Mouse (Mus musculus) gastrocnemius, adult 8-10 months (tissue): ENCODE data around the gene Cep83. TPM values are rescaled to one million over a fixed set of nuclear protein-coding genes. Genes with fewer than 3 reads are reported as not detected.

Experiments used
- DNase-seq, 2 experiments: peaks; one replicate each; pipeline ENCODE4 v3.0.0; 2022; ENCODE audit warnings: low spot score in 2 of 2
- total RNA-seq, 4 experiments: library from RNA; stranded (reverse); gene quantifications; 2 replicates each; pipeline ENCODE4 v1.2.4; 2022

The Cep83 gene
- total RNA-seq, 4 experiments from 2014 or later = 18.8 to 22.1 (median 20.4) TPM

DNA sequence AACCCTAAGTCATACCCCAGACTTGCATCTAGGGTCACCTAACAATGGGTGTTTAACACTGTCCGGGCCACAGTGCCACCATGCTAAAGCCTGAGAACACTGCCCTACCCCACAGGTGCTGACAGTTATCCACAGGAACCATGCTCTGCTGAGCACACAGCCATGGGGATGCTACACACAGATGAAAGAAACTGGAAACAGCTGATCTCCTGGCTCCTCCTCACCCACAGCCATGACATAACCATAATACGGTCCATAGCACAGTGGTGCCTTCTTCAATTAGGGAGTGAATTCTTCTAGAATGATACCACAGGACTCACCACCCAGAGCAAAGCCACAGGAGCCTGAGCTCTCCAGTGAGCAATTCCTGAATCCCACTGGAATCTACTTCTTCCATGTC lies 137.5 kb downstream of the Cep83 start:
- no peak for DNase-seq

DNA sequence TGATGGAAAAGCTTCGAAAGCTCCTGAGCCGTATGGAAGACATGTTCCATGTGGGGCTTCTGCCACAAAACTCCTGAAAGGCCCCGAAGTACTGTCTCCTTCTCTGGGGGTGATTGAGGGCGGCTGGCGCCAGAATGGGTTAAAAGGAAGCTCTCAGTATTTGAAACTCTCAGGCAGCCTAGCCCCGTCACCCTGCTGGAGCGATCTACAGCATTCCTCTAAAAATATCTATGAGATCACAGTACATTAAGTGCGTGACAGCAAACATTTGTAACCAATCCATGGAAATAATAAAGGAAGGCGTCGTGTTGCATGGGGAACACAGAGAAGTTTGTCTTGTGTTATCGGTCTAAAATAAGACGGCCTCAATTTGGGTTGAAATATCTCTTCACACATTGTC lies 138.0 kb downstream of the Cep83 start:
- DNase-seq = no peak

DNA sequence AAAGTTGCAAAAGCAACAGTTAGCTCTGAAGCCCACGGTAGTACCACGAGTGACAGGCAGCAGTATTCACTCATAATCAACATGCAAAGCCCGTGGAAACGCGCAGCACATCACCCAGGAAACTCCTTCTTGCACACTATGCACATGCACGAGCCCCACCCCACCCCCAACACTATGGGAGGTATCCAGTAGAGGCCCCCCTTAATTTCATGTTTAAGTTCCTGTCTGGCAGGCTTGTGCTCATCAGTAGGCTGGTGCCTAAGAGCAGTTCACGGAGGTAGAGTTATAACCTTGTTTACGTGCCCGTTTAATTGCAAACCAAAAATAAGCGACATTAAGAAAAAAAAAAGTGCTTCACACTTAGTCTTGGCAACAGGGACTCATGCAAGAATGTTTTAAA lies 138.9 kb downstream of the Cep83 start:
- DNase-seq = no peak

DNA sequence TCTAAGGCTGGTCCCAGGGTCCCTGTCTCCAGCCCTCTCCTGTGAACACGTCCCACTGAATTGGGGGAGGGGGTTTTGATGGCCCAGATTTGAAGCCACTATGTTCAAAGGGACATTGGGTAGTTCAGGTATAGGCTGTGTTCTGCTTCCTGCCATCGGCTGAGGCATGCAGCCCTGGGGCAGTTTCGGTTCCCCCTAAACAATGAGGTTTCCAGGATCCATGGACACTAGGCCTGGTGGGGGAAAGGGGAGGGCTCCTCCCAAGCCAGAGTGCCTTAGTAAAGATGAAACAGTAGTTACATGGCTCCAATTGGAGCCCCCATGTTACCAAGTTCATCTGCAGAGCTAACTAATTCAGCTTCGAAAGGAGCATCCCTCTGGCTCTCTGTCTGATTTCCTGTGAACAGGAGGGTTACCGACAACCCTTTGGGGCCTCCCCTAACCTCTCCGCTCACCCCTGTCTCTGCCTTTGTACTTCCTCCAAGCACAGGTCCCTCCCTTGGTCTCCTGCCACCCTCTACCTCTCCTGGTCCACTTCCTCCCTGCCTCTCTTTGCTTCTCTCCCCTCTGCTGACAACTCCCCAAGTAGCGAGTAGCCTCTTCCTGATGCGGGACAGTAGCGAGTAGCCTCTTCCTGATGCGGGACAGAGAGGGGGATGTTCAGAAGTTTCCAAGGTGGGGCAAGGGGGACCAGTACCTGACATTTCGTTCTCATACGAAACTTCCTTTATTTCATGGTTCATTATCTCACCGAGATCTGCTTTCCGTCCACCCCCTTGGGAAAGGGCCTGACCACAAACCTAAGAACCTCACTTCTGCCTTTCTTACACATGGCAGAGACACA lies 139.7 kb downstream of the Cep83 start:
- no peak for DNase-seq

DNA sequence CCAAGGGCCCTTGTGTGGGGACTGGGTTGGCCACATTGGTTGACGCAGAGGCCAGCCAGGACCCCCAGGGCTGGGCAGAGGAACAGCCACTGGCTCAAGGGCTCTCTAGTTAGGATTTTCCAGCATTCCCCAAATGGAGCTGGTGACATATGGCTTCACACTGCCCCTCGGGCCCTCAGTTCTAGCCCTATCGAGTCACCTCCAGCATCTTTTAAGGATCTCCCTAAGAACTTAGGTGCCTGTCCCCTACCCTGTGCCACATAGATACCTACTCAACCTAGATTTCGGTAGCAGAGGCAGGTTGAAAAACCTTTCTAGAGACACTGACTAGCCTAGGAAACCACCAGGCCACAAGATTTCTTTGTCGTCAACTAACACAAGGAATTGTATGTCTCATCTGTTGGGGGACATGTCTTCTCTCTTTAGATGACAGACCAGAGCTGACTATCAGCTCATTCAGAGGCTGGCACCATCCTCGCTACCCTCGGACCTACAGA lies 140.3 kb downstream of the Cep83 start:
- DNase-seq = no peak

DNA sequence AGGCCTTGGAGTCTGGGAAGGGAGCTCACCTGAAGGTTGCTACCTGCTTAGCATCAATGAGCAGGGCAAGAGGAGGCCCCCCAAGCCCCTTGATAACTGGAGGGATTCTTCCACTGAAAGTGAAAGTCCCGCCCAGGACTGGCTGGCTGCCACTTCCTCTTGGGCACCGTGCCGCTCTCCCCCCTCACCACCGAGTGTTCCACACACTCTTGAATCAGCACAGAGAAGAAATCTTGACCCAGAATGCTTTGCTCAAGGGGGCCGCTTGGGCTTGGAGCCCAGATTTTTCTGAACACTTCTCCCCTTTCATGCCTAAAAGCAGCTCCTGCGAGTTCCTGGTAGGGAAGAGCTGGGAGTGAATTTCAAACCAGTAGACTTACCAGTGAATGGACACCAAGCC lies 141.0 kb downstream of the Cep83 start:
- peak; percentile 55 to 67 for DNase-seq

DNA sequence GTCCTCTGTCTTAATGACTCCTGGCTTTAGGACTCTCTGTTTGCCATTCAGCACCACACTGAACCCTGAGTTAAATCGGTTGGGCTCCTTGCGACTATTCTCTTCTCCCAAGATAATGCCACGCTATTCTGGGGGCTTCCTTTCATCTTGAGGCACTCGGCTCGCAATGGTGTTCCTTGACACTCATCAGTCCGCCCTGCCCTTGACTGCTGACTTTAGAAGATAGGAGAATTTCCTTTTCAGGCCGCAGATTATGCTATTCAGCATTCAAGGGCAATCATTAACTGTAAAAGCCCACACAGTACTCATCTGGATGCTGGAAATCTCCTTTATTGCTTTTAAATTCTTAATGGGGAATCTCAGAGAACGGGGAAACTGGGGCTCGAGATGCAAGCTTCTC lies 147.4 kb downstream of the Cep83 start:
- no peak for DNase-seq
